8 mouse cellular contexts compared by ENCODE assay signal in genomic region chr7:30143555-30144209, GRCm38 (mm10). TPM values are rescaled to one million over a fixed set of nuclear protein-coding genes. Genes with fewer than 3 reads are reported as not detected.
DNase-seq lines count a peak whose midpoint lies in the region; ATAC-seq and TF ChIP-seq lines count a peak whose summit lies in the region.

No protein-coding gene starts in this region.

- H3K4me3 ChIP-seq in hindbrain, embryonic 12.5 days = peak overlapping the region; percentile 49
- peak overlapping the region; percentile 50 for H3K4me3 ChIP-seq in lung, postnatal 0 days (ENCODE audit: low read depth, low read length)

- peaks cover 2% of the 10 kb centered on the region; the same call in 1 of the 2 replicates for H3K4me1 ChIP-seq in hindbrain, embryonic 12.5 days
- no peaks in the 10 kb centered on the region for H3K4me1 ChIP-seq in lung, postnatal 0 days (ENCODE audit: insufficient read depth, low read depth, low read length)

- peak; percentile 95 for ATAC-seq in hindbrain, embryonic 12.5 days (ENCODE audit: low FRiP score)
- ATAC-seq in lung, postnatal 0 days = peak; percentile 88

- peak; percentile 82 for DNase-seq in WW6 (ENCODE audit: low read depth, low spot score)
- DNase-seq in cerebellum, postnatal 14 days = peak; percentile 89 to 92
- peak; percentile 48 to 67 for DNase-seq in frontal cortex, postnatal 25 days (ENCODE audit: low spot score in 2 of 2)
- DNase-seq in layer of hippocampus, postnatal 36 days = peak; percentile 76 to 77
- DNase-seq in lung, postnatal 0 days (ENCODE audit: low spot score) = peak; percentile 82
- DNase-seq in retina, postnatal 1 day = peak; percentile 96
- peak; percentile 2 to 40 for DNase-seq in urinary bladder, postnatal 36 days (ENCODE audit: low spot score in 2 of 2)

- peaks cover 13% of the 10 kb centered on the region; the same call in 1 of the 2 replicates for H3K9me3 ChIP-seq in hindbrain, embryonic 12.5 days (replicated peaks)
- H3K9me3 ChIP-seq in lung, postnatal 0 days (ENCODE audit: low read length) = peaks cover 3% of the 10 kb centered on the region; the same call in 1 of the 2 replicates

- TF ChIP-seq CTCF in lung, postnatal 0 days (IDR thresholded peaks at IDR 0.05) = 0 out of 2 replicates have a peak, but pooled peaks have one; percentile 25

- H3K27ac ChIP-seq in hindbrain, embryonic 12.5 days = peak overlapping the region; percentile 85
- H3K27ac ChIP-seq in lung, postnatal 0 days (ENCODE audit: low read length) = no peak overlapping the region

- H3K4me2 ChIP-seq in hindbrain, embryonic 12.5 days (replicated peaks) = peak overlapping the region; percentile 62
- peak overlapping the region; percentile 80 for H3K4me2 ChIP-seq in lung, postnatal 0 days (replicated peaks; ENCODE audit: low read depth, low read length)

- 3% methylated on average over 35 of the region's 35 CpGs for whole genome bisulfite sequencing in hindbrain, embryonic 12.5 days
- WGBS in lung, postnatal 0 days = under 1% methylated on average over 35 of the region's 35 CpGs

- H3K9ac ChIP-seq in hindbrain, embryonic 12.5 days = peak overlapping the region; percentile 61
- peak overlapping the region; percentile 55 for H3K9ac ChIP-seq in lung, postnatal 0 days (replicated peaks; ENCODE audit: low read depth)

- peaks cover 16% of the 10 kb centered on the region; the same call in 1 of the 2 replicates for H3K36me3 ChIP-seq in hindbrain, embryonic 12.5 days
- no peaks in the 10 kb centered on the region for H3K36me3 ChIP-seq in lung, postnatal 0 days (ENCODE audit: insufficient read depth, low read length)

- H3K27me3 ChIP-seq in hindbrain, embryonic 12.5 days = no peaks in the 10 kb centered on the region
- H3K27me3 ChIP-seq in lung, postnatal 0 days (replicated peaks; ENCODE audit: insufficient read depth, low read length) = no peaks in the 10 kb centered on the region

- no peak for TF ChIP-seq EP300 in lung, postnatal 0 days (IDR thresholded peaks at IDR 0.05)

RNA-seq across cellular contexts. Expression of gene Zfp382, which starts 21.9 kb away (rescaled TPM):
- 14.0 and 14.6 TPM in 2 replicates for polyA plus RNA-seq in hindbrain, embryonic 12.5 days (2016; fragmentation: Nextera tagmentation; extraction: Ambion mirVana)
- total RNA-seq in layer of hippocampus, postnatal 36 days (2021) = 10 to 100 TPM; 31.8 to 35.0 TPM
- 3.5 and 3.7 TPM in 2 replicates for polyA plus RNA-seq in lung, postnatal 0 days (2015; fragmentation: Nextera tagmentation; extraction: Ambion mirVana)

RNA-seq across cellular contexts. Expression of gene Zfp146, which starts 25.9 kb away (rescaled TPM):
- polyA plus RNA-seq in hindbrain, embryonic 12.5 days (2016; fragmentation: Nextera tagmentation; extraction: Ambion mirVana) = 17.6 and 20.2 TPM in 2 replicates
- total RNA-seq in layer of hippocampus, postnatal 36 days (2021) = 10 to 100 TPM; 53.8 to 54.8 TPM
- polyA plus RNA-seq in lung, postnatal 0 days (2015; fragmentation: Nextera tagmentation; extraction: Ambion mirVana) = 6.0 and 6.9 TPM in 2 replicates

RNA-seq across cellular contexts. Expression of gene Cox7a1, which starts 40.3 kb away (rescaled TPM):
- polyA plus RNA-seq in hindbrain, embryonic 12.5 days (2016; fragmentation: Nextera tagmentation; extraction: Ambion mirVana) = 3.5 and 3.6 TPM in 2 replicates
- 1 to 10 TPM; 3.7 to 5.0 TPM for total RNA-seq in layer of hippocampus, postnatal 36 days (2021)
- polyA plus RNA-seq in lung, postnatal 0 days (2015; fragmentation: Nextera tagmentation; extraction: Ambion mirVana) = 18.7 and 18.8 TPM in 2 replicates

RNA-seq across cellular contexts. Expression of gene Zfp260, which starts 49.1 kb away (rescaled TPM):
- 121 and 126 TPM in 2 replicates for polyA plus RNA-seq in hindbrain, embryonic 12.5 days (2016; fragmentation: Nextera tagmentation; extraction: Ambion mirVana)
- 10 to 100 TPM; 76.8 to 83.7 TPM for total RNA-seq in layer of hippocampus, postnatal 36 days (2021)
- 58.4 and 61.0 TPM in 2 replicates for polyA plus RNA-seq in lung, postnatal 0 days (2015; fragmentation: Nextera tagmentation; extraction: Ambion mirVana)

RNA-seq across cellular contexts. Expression of gene Zfp566, which starts 53.4 kb away (rescaled TPM):
- 13.7 and 16.2 TPM in 2 replicates for polyA plus RNA-seq in hindbrain, embryonic 12.5 days (2016; fragmentation: Nextera tagmentation; extraction: Ambion mirVana)
- 1 to 10 TPM; 6.4 to 8.0 TPM for total RNA-seq in layer of hippocampus, postnatal 36 days (2021)
- 4.8 and 5.2 TPM in 2 replicates for polyA plus RNA-seq in lung, postnatal 0 days (2015; fragmentation: Nextera tagmentation; extraction: Ambion mirVana)

Comparison
In these comparisons a context has a peak if more than half of its experiments do, and no peak if none do; other contexts are left out.
1. DNase-seq: peak in every context shown above with its lines; median percentile 96 in retina, postnatal 1 day; 90 in cerebellum, postnatal 14 days; 82 in WW6; 82 in lung, postnatal 0 days; 76 in layer of hippocampus, postnatal 36 days; 58 in frontal cortex, postnatal 25 days; 21 in urinary bladder, postnatal 36 days.